Mouse (Mus musculus): Measurements from ENCODE around the gene Slc35a1.
A peak's percentile ranks its signal among the peaks of the same experiment; 100 is the strongest.

Gene Slc35a1

DNA sequence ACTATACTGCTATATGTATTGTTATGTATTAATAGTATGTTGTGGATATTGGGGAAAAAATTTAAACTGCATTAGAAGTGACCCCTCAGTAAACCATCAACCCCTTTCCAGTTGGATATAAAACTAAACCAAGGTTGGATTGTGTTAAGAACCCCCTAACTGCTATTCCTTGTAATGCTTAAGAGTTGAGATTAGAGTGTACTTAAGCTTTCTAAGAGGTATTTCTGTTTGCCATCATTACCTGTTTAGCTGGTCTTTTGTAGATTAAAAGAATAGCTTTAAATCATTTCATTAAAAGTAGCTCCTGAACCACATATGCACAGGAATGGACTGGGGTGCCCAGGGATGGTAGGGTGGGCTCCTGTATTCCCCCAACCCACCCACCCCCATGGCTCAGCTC lies 42.5 kb downstream of the Slc35a1 start:
- DNase-seq (ENCODE audit: low read depth), result no peak

DNA sequence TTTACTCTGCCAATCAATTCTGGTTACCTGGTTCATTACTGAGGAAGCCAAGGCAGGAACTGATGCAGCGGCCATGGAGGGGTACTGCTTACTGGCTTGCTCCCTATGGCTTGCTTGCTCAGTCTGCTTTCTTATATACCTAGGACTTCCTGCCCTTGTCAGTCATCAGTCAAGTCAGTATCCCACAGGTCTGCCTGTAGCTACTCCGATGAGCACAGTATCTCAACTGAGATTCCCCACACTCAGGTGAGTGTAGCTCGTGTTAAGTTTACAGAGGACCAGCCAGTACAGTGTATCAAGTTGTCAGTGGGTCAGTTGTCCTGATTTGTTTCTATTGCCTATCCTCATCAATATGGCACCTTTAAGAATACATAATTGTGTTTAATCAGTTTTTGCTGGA lies 46.5 kb downstream of the Slc35a1 start:
- DNase-seq (ENCODE audit: low read depth), result no peak

DNA sequence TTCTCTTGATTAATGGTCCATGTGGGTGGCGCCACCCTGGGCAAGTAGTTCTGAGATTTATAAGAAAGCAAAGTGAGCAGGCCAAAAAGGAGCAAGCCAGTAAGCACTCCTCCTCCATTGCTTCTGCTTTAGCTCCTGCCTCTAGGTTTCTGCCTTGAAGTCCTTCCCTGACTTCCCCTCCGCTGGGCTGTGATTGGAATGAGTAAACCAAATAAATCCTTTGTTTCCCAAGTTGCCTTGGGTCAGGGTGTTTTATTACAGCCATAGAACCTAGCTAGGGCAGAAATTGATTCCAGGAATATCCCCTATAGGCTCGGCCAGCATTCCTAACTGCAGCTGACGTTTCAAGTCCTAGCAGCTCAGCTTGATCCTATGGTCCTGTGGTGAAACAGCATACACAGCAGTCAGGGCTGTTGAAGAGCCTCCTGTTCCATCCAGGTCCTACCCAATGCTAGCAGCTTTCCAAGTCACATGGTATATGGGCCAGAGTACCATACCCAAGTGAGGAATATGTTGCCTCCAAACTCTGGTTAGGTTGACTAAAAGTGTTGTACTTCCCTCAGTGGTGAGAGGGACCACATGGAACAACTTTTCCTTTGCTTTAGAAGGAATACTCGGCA lies 47.4 kb downstream of the Slc35a1 start:
- DNase-seq (ENCODE audit: low read depth), result no peak

DNA sequence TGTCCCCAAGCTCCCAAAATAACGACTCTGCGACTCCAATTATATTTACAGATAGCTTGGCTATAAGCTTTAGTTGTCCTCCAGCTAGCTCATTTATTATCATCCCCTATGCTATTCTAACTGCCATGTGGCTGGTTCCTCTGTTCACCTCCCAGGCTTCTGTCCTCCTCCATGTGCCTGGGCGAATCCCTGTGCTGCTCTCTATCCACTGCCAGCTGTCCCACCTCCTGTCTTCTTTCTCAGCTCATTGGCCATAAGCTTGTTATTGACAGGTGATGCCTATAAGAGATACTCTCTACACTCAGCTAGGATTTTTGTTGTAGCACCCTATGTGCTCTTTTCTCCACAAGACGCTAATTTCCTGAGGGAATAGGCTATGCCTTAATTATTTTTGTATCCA lies 49.4 kb downstream of the Slc35a1 start:
- no peak for DNase-seq (ENCODE audit: low read depth)

DNA sequence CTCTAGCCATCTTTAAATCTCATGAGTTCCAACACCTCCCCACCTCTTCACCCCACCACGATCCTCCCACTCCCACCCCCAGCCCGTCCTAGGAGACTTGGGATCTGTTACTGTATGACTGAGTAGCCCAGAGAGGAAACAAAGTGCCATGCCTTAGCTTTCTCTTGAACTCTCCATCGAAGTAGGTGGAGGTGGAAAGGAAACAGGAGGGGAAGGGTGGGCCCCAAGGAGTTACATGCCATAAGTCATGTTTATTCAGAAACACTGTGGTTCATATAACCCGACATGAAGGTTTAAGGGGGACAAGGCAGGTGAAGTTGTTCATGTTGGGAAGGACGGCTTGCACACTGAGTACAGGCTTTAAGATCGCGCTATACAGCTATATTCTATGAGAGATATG lies 49.9 kb downstream of the Slc35a1 start:
- DNase-seq (ENCODE audit: low read depth), result no peak

DNA sequence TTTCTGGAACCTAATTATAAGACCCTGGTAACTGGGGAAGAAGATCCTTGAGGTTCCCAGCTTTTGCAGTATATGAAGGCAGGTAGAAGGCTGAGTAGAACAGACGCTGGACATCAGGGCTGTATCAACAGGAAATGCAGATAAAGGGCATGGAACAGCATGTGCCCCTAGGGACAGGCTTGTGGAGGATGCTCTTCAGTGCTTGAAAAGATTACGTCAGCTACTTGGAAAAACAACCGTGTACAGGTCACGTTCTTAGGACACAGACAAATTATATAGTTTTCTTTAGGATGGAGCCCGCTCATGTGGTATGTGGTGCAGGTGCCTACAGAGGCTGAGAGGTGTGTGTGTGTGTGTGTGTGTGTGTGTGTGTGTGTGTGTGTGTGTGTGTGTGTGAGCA lies 51.2 kb downstream of the Slc35a1 start:
- DNase-seq (ENCODE audit: low read depth), result no peak

DNA sequence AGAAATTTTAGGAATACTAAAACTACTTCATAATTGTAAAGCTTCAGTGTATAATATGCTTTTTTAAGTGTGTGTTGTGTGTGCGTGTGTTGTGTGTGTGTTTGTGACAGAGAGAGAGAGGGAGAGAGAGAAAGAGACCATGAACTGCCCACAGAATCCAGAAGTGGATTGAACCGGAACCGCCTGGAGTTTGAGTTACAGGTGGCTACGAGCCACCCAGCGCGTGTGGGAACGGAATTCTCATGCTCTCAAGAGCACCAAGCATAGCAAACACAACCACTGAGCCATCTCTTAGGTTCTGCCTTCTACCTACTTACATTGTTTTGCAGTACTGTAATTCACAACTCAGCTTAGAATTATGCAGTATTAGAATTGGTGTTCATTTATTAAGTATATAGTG lies 53.1 kb downstream of the Slc35a1 start:
- DNase-seq (ENCODE audit: low read depth), result no peak

DNA sequence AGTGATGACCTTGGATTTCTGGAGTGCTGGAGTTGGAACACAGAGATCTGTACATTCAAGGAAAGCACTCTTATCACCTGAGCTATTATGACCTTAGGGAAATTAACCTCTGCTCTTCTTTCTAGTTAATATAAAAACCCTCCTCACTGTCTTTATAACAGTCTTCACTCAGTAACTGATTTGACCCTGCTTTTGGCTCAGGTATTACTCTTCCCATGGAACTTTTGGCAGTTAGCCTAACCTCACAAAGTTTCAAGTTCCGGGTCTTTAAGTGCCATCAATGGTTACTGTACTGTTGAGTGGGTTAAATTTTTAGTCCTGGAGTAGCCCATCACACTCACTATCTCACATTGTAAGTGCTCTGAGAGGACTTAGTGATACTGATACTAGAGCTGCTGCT lies 57.3 kb downstream of the Slc35a1 start:
- DNase-seq (ENCODE audit: low read depth), result no peak

DNA sequence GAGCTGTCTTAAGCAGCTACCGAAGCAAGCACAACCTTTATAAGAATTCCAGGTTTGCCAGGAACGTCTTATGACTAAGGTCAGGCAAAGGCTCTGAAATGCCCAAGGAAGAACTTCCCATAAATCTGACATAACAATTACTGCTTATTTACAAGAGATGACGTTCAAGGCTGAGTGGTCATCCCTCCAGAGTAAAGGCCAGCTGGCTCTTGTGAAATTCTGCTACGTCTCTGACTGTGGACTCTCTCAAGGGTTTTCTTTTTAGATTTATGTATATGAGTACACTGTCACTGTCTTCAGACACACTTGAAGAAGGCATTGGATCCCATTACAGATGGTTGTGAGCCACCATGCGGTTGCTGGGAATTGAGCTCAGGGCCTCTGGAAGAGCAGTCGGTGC lies 60.8 kb downstream of the Slc35a1 start:
- no peak for DNase-seq (ENCODE audit: low read depth)

DNA sequence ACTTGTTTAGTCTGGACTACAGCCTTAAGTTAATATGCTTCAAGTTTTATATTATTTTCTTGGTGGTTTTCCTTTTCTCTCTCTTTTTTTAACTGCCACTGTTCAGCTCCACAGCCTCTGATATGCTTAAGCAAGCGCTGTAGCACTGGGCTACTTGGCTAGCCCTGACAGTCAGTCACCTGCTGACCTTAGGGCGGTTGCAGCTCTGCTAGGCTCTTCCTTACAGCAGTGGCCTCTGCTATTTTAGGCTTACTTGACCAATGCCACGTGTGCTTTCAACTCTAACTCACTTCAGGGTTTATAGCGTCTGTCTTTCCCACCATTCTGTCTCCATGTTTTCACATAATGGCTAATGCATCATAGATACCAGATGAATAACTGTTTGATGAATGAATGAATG lies 61.7 kb downstream of the Slc35a1 start:
- DNase-seq (ENCODE audit: low read depth), result no peak

DNA sequence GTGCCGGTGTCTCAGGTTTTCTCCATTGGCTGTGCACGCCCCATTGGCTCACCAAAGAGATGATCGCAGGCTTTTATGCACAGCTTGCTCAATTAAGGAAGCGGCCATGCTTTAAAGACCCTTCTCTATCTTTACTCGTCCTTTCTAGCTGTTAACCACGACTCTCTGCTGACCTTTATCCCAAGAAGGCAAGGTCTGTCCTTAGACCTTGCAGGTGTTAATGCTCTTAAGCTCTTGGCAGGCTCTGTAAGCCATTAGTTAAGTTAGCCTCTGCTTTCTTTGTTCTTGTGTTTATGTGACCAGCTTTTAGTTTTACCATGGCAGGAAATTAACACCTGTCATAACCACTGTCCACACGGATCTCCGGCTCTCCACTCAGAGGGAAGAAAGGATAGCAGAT lies 71.1 kb downstream of the Slc35a1 start:
- no peak for DNase-seq (ENCODE audit: low read depth)

DNA sequence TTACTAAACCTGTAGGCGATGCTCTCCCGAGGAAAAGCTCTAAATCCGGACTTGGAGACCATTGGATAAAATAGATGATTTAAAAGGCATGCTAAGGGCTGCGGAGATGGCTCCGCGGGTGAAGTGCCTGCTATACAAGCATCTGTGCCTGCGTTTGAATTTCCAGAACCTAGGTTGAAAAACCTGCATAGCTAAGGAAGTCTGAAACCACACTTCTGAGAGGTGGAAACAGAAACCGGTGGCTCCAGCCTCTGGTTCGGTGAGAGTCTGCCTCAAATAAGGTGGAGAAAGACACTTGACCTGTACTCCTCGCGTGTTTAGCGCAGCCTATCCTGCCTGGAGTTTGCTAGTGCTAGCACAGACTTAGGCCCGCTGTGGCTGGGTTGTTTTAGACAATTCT lies 71.9 kb downstream of the Slc35a1 start:
- peak; percentile 62 for DNase-seq (ENCODE audit: low read depth)

DNA sequence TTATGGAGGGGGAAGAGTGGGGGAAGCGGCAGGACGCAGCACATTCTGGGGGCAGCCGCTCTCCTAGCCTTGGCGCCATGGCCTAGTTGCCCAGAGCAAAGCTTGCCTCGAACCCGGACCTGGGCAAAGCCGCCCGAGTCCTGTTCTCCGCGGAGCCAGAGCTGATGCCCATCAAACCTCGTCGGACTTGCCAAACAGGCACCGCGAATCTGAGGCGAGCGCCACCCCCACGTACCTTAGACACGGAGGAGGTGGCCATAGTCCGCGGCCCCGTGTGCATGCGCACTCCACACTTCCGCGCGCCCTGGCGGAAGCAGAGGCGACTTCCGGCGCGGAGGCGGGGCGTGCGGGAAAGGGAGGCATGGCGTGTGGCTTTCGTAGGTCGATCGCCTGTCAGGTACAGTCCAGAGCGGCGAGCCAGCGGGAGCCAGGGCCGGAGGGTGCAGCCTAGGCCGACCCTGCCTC lies 72.6 kb downstream of the Slc35a1 start, which contains the start of the genes Orc3 and Rars2:
TSS of gene Orc3 (minus strand) at position 315 of the 465 bp plus-strand sequence.
TSS of gene Rars2 (plus strand) at position 328 of the 465 bp plus-strand sequence.
- DNase-seq (ENCODE audit: low read depth), result peak; percentile 96

DNA sequence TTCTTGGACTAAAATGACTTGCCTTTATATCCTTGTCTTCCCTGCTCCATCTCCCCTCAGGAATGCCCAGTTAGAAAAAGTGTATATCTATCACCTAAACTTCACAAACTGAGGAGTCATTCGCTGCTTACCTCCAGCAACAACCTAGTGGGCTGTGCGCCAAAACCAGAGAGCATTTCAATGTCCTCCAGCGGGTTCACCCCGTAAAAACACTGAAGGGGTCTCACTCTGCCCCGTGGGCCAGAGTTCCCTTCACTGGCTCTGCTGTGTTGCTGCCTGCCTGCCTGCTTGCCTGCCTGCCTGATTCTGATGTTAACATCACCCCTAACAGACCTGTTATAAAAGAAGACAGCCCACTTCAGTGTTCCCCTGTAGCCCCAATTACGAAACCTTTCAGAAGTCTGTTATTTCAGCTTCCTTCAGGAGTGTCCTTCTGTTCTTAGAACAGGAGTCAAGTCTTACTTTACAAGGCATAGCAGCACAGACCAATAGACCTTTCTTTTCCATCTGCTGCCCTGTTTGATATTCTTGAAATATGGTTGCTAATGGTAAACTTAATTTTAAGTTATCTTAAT lies 73.6 kb downstream of the Slc35a1 start:
- DNase-seq (ENCODE audit: low read depth), result peak; percentile 22

Measured in induced T-regulatory cell, adult 2 months (primary cell).